Mouse (Mus musculus): ENCODE measurements around the gene Gpr146. TPM values are rescaled to one million over a fixed set of nuclear protein-coding genes. Genes with fewer than 3 reads are reported as not detected.

The Gpr146 gene
- total RNA-seq, 2 experiments from 2014 or later: 6.8 to 7.8 TPM

GRCm38 (mm10) chr5:139397959-139398753 lies 20.7 kb downstream of the Gpr146 start:
- DNase-seq (ENCODE audit: low spot score in 2 of 2): peak; percentile 97 to 98

GRCm38 (mm10) chr5:139398786-139399185 lies 21.3 kb downstream of the Gpr146 start:
- no peak for DNase-seq (ENCODE audit: low spot score in 2 of 2)

GRCm38 (mm10) chr5:139399991-139400390 lies 22.5 kb downstream of the Gpr146 start:
- DNase-seq (ENCODE audit: low spot score in 2 of 2): no peak

- DNase-seq (ENCODE audit: low spot score in 2 of 2): no peak
Observed at GRCm38 (mm10) chr5:139402106-139402505, 24.6 kb downstream of the Gpr146 start.

GRCm38 (mm10) chr5:139403692-139404260 lies 26.3 kb downstream of the Gpr146 start:
- no peak for DNase-seq (ENCODE audit: low spot score in 2 of 2)

GRCm38 (mm10) chr5:139404801-139405401 lies 27.4 kb downstream of the Gpr146 start, which contains the start of gene C130050O18Rik:
Gene C130050O18Rik, plus strand, starts transcription at chr5:139405280.
- DNase-seq (ENCODE audit: low spot score in 2 of 2): no peak

- DNase-seq (ENCODE audit: low spot score in 2 of 2): no peak
Observed at GRCm38 (mm10) chr5:139405478-139405877, 28.0 kb downstream of the Gpr146 start.

- DNase-seq (ENCODE audit: low spot score in 2 of 2): no peak
Observed at GRCm38 (mm10) chr5:139405953-139406352, 28.5 kb downstream of the Gpr146 start.

- DNase-seq (ENCODE audit: low spot score in 2 of 2): no peak
Observed at GRCm38 (mm10) chr5:139407121-139407885, 29.8 kb downstream of the Gpr146 start.

- DNase-seq (ENCODE audit: low spot score in 2 of 2): no peak
Observed at GRCm38 (mm10) chr5:139408511-139408910, 31.0 kb downstream of the Gpr146 start.

GRCm38 (mm10) chr5:139409412-139409811 lies 31.9 kb downstream of the Gpr146 start:
- DNase-seq (ENCODE audit: low spot score in 2 of 2): no peak

GRCm38 (mm10) chr5:139410056-139410455 lies 32.6 kb downstream of the Gpr146 start:
- no peak for DNase-seq (ENCODE audit: low spot score in 2 of 2)

GRCm38 (mm10) chr5:139411117-139411516 lies 33.6 kb downstream of the Gpr146 start:
- no peak for DNase-seq (ENCODE audit: low spot score in 2 of 2)

GRCm38 (mm10) chr5:139411665-139412314 lies 34.3 kb downstream of the Gpr146 start:
- no peak for DNase-seq (ENCODE audit: low spot score in 2 of 2)

GRCm38 (mm10) chr5:139413545-139413944 lies 36.0 kb downstream of the Gpr146 start:
- DNase-seq (ENCODE audit: low spot score in 2 of 2): no peak

- no peak for DNase-seq (ENCODE audit: low spot score in 2 of 2)
Observed at GRCm38 (mm10) chr5:139415001-139415400, 37.5 kb downstream of the Gpr146 start.

GRCm38 (mm10) chr5:139416942-139417341 lies 39.4 kb downstream of the Gpr146 start:
- peak in 1 of 2 experiments; percentile 60 for DNase-seq (ENCODE audit: low spot score in 2 of 2)

GRCm38 (mm10) chr5:139417480-139417879 lies 40.0 kb downstream of the Gpr146 start:
- DNase-seq (ENCODE audit: low spot score in 2 of 2): no peak

- no peak for DNase-seq (ENCODE audit: low spot score in 2 of 2)
Observed at GRCm38 (mm10) chr5:139418110-139418509, 40.6 kb downstream of the Gpr146 start.

GRCm38 (mm10) chr5:139418633-139419032 lies 41.1 kb downstream of the Gpr146 start:
- DNase-seq (ENCODE audit: low spot score in 2 of 2): no peak

Measured in layer of hippocampus, postnatal 10 days (tissue).